Mouse (Mus musculus): ENCODE results near the gene Filip1l.

GRCm38 (mm10) chr16:57346258-57346657, 6.6 kb upstream of the Filip1l start:
- no peak for TF ChIP-seq MAFK (IDR thresholded peaks at IDR 0.05; ENCODE audit: insufficient read depth, low read depth, low read length)
- no peak for TF ChIP-seq CHD2 (IDR thresholded peaks at IDR 0.05; ENCODE audit: low read depth, low read length)
